Mouse (Mus musculus): Measurements from ENCODE around the gene Olfr996. TPM values are rescaled to one million over a fixed set of nuclear protein-coding genes. Genes with fewer than 3 reads are reported as not detected.
"Not testable (repeated sequence)": the region's sequence is repeated elsewhere in the genome, so short reads cannot be mapped to it uniquely, and the experiment has no call there.

Gene Olfr996
- not detected in 2 replicates for polyA plus RNA-seq (2014; fragmentation: Nextera tagmentation; extraction: Ambion mirVana)

GRCm38 (mm10) chr2:85578915-85579314 lies at the start of gene Olfr996:
Gene Olfr996 (plus strand): TSS chr2:85579215.
- no peak within 1 kb of the TSS for H3K4me3 ChIP-seq (ENCODE audit: low read depth, low read length)
- ATAC-seq (ENCODE audit: low read depth), result no peak
- H3K36me3 ChIP-seq (ENCODE audit: control insufficient read depth, insufficient read depth, low read length), result no peaks in the 10 kb centered on the region
- no peaks in the 10 kb centered on the region for H3K9me3 ChIP-seq (ENCODE audit: control insufficient read depth, low read length)
- H3K27ac ChIP-seq (replicated peaks; ENCODE audit: low read depth, low read length), result no peak within 1 kb of the TSS
- no peaks in the 10 kb centered on the region for H3K27me3 ChIP-seq (replicated peaks; ENCODE audit: control insufficient read depth, insufficient read depth, low read length)
- no peak for DNase-seq (ENCODE audit: low spot score)
- H3K9ac ChIP-seq (ENCODE audit: low read depth, low read length), result no peak within 1 kb of the TSS
- no peak within 1 kb of the TSS for H3K4me2 ChIP-seq (ENCODE audit: low read depth, low read length)
- H3K4me1 ChIP-seq (ENCODE audit: control insufficient read depth, insufficient read depth, low read length), result no peaks in the 10 kb centered on the region

GRCm38 (mm10) chr2:85532082-85532778 lies 46.8 kb upstream of the Olfr996 start:
- H3K36me3 ChIP-seq (ENCODE audit: control insufficient read depth, insufficient read depth, low read length), result no peaks in the 10 kb centered on the region
- WGBS, result 62% methylated on average over 2 of the region's 2 CpGs

GRCm38 (mm10) chr2:85533934-85534333 lies 45.1 kb upstream of the Olfr996 start:
- Histone ChIP-seq H3K4me3 (ENCODE audit: low read depth, low read length) (no peak overlapping the region), H3K4me2 (ENCODE audit: low read depth, low read length) (no peak overlapping the region), H3K9me3 (ENCODE audit: control insufficient read depth, low read length) (no peaks in the 10 kb centered on the region), H3K27ac (replicated peaks; ENCODE audit: low read depth, low read length) (no peak overlapping the region), H3K27me3 (replicated peaks; ENCODE audit: control insufficient read depth, insufficient read depth, low read length) (no peaks in the 10 kb centered on the region), H3K4me1 (ENCODE audit: control insufficient read depth, insufficient read depth, low read length) (no peaks in the 10 kb centered on the region), H3K36me3 (ENCODE audit: control insufficient read depth, insufficient read depth, low read length) (no peaks in the 10 kb centered on the region), H3K9ac (ENCODE audit: low read depth, low read length) (no peak overlapping the region)
- 65% methylated on average over 1 of the region's 1 CpGs for WGBS
- DNase-seq (ENCODE audit: low spot score) (peak; percentile 17), ATAC-seq (ENCODE audit: low read depth) (no peak)

More at GRCm38 (mm10) chr2:85532082-85532778, 46.8 kb upstream of the Olfr996 start:
- DNase-seq (ENCODE audit: low spot score) (peak; percentile 36), ATAC-seq (ENCODE audit: low read depth) (peak; percentile 72)
- H3K4me3 ChIP-seq (ENCODE audit: low read depth, low read length), result no peak overlapping the region
- H3K27ac ChIP-seq (replicated peaks; ENCODE audit: low read depth, low read length), result no peak overlapping the region; the same call in 1 of the 2 replicates
- H3K9me3 ChIP-seq (ENCODE audit: control insufficient read depth, low read length), result no peaks in the 10 kb centered on the region
- H3K4me2 ChIP-seq (ENCODE audit: low read depth, low read length), result no peak overlapping the region
- no peak overlapping the region for H3K9ac ChIP-seq (ENCODE audit: low read depth, low read length)
- no peaks in the 10 kb centered on the region for H3K4me1 ChIP-seq (ENCODE audit: control insufficient read depth, insufficient read depth, low read length)
- no peaks in the 10 kb centered on the region for H3K27me3 ChIP-seq (replicated peaks; ENCODE audit: control insufficient read depth, insufficient read depth, low read length)

GRCm38 (mm10) chr2:85554806-85555205 lies 24.2 kb upstream of the Olfr996 start:
- Histone ChIP-seq H3K36me3 (ENCODE audit: control insufficient read depth, insufficient read depth, low read length) (no peaks in the 10 kb centered on the region), H3K9ac (ENCODE audit: low read depth, low read length) (no peak overlapping the region), H3K9me3 (ENCODE audit: control insufficient read depth, low read length) (no peaks in the 10 kb centered on the region), H3K4me2 (ENCODE audit: low read depth, low read length) (no peak overlapping the region), H3K4me1 (ENCODE audit: control insufficient read depth, insufficient read depth, low read length) (no peaks in the 10 kb centered on the region), H3K27ac (replicated peaks; ENCODE audit: low read depth, low read length) (no peak overlapping the region), H3K27me3 (replicated peaks; ENCODE audit: control insufficient read depth, insufficient read depth, low read length) (no peaks in the 10 kb centered on the region), H3K4me3 (ENCODE audit: low read depth, low read length) (no peak overlapping the region)
- ATAC-seq (ENCODE audit: low read depth) (no peak), DNase-seq (ENCODE audit: low spot score) (no peak)
- WGBS, result 64% methylated on average over 1 of the region's 1 CpGs

- Histone ChIP-seq H3K9me3 (ENCODE audit: control insufficient read depth, low read length) (no peaks in the 10 kb centered on the region), H3K4me3 (ENCODE audit: low read depth, low read length) (no peak overlapping the region), H3K27me3 (replicated peaks; ENCODE audit: control insufficient read depth, insufficient read depth, low read length) (no peaks in the 10 kb centered on the region), H3K4me2 (ENCODE audit: low read depth, low read length) (no peak overlapping the region), H3K36me3 (ENCODE audit: control insufficient read depth, insufficient read depth, low read length) (no peaks in the 10 kb centered on the region), H3K4me1 (ENCODE audit: control insufficient read depth, insufficient read depth, low read length) (no peaks in the 10 kb centered on the region), H3K9ac (ENCODE audit: low read depth, low read length) (no peak overlapping the region), H3K27ac (replicated peaks; ENCODE audit: low read depth, low read length) (no peak overlapping the region)
- ATAC-seq (ENCODE audit: low read depth), result no peak
- WGBS, result 71% methylated on average over 4 of the region's 4 CpGs
- no peak for DNase-seq (ENCODE audit: low spot score)
Observed at GRCm38 (mm10) chr2:85560226-85560625, 18.8 kb upstream of the Olfr996 start.

- DNase-seq (ENCODE audit: low spot score) (peak; percentile 57), ATAC-seq (ENCODE audit: low read depth) (no peak)
- no peak overlapping the region for H3K9ac ChIP-seq (ENCODE audit: low read depth, low read length)
- H3K4me3 ChIP-seq (ENCODE audit: low read depth, low read length), result no peak overlapping the region
- no peak overlapping the region for H3K27ac ChIP-seq (replicated peaks; ENCODE audit: low read depth, low read length)
- no peaks in the 10 kb centered on the region for H3K4me1 ChIP-seq (ENCODE audit: control insufficient read depth, insufficient read depth, low read length)
- H3K36me3 ChIP-seq (ENCODE audit: control insufficient read depth, insufficient read depth, low read length), result no peaks in the 10 kb centered on the region
- H3K4me2 ChIP-seq (ENCODE audit: low read depth, low read length), result no peak overlapping the region
- 18% methylated on average over 4 of the region's 4 CpGs for WGBS
- H3K27me3 ChIP-seq (replicated peaks; ENCODE audit: control insufficient read depth, insufficient read depth, low read length), result no peaks in the 10 kb centered on the region
- no peaks in the 10 kb centered on the region for H3K9me3 ChIP-seq (ENCODE audit: control insufficient read depth, low read length)
Observed at GRCm38 (mm10) chr2:85561187-85561586, 17.8 kb upstream of the Olfr996 start.

- H3K4me2 ChIP-seq (ENCODE audit: low read depth, low read length); DNase-seq (ENCODE audit: low spot score); H3K27ac ChIP-seq (replicated peaks; ENCODE audit: low read depth, low read length); H3K4me3 ChIP-seq (ENCODE audit: low read depth, low read length); H3K4me1 ChIP-seq (ENCODE audit: control insufficient read depth, insufficient read depth, low read length); H3K9me3 ChIP-seq (ENCODE audit: control insufficient read depth, low read length); H3K9ac ChIP-seq (ENCODE audit: low read depth, low read length); ATAC-seq (ENCODE audit: low read depth); H3K36me3 ChIP-seq (ENCODE audit: control insufficient read depth, insufficient read depth, low read length); H3K27me3 ChIP-seq (replicated peaks; ENCODE audit: control insufficient read depth, insufficient read depth, low read length): not testable (repeated sequence)
- 82% methylated on average over 2 of the region's 2 CpGs for WGBS
Observed at GRCm38 (mm10) chr2:85588648-85589047, 9.6 kb downstream of the Olfr996 start, which contains the start of gene Olfr998. Gene Olfr998 (plus strand): TSS chr2:85588948.

GRCm38 (mm10) chr2:85611803-85612202 lies 32.8 kb downstream of the Olfr996 start, which contains the start of gene Olfr1000:
Gene Olfr1000 (minus strand): TSS chr2:85611903.
- Histone ChIP-seq H3K4me2 (ENCODE audit: low read depth, low read length) (no peak within 1 kb of the TSS), H3K4me1 (ENCODE audit: control insufficient read depth, insufficient read depth, low read length) (no peaks in the 10 kb centered on the region), H3K36me3 (ENCODE audit: control insufficient read depth, insufficient read depth, low read length) (no peaks in the 10 kb centered on the region), H3K9me3 (ENCODE audit: control insufficient read depth, low read length) (no peaks in the 10 kb centered on the region), H3K27me3 (replicated peaks; ENCODE audit: control insufficient read depth, insufficient read depth, low read length) (no peaks in the 10 kb centered on the region), H3K4me3 (ENCODE audit: low read depth, low read length) (no peak within 1 kb of the TSS), H3K27ac (replicated peaks; ENCODE audit: low read depth, low read length) (no peak within 1 kb of the TSS), H3K9ac (ENCODE audit: low read depth, low read length) (no peak within 1 kb of the TSS)
- WGBS, result 65% methylated on average over 1 of the region's 1 CpGs
- no peak for DNase-seq (ENCODE audit: low spot score)
- ATAC-seq (ENCODE audit: low read depth), result no peak

Data from embryonic facial prominence, embryonic 14.5 days (tissue).